Mouse (Mus musculus) liver, adult (tissue): ENCODE data around the gene Myo10.

Experiments
- GATA4 ChIP-seq: IDR thresholded peaks from 2 replicates; pipeline ENCODE4 v1.6.1; 2014; ENCODE audit warnings: mild to moderate bottlenecking, low read length; ENCODE audit not compliant: insufficient replicate concordance

Gene Myo10

GRCm38 (mm10) chr15:25753003-25753402 lies 130.7 kb downstream of the Myo10 start:
- no peak for TF ChIP-seq GATA4

- TF ChIP-seq GATA4 = no peak
These were observed 131.6 kb downstream of the Myo10 start for GRCm38 (mm10) chr15:25753878-25754277.

- TF ChIP-seq GATA4 = no peak
These were observed 132.1 kb downstream of the Myo10 start for GRCm38 (mm10) chr15:25754342-25754951.

GRCm38 (mm10) chr15:25755536-25755935 lies 133.2 kb downstream of the Myo10 start:
- no peak for TF ChIP-seq GATA4

GRCm38 (mm10) chr15:25756072-25756471 lies 133.7 kb downstream of the Myo10 start:
- TF ChIP-seq GATA4 = no peak

GRCm38 (mm10) chr15:25758037-25758436 lies 135.7 kb downstream of the Myo10 start:
- no peak for TF ChIP-seq GATA4

- TF ChIP-seq GATA4 = no peak
These were observed 136.3 kb downstream of the Myo10 start for GRCm38 (mm10) chr15:25758500-25759086.

- TF ChIP-seq GATA4 = no peak
These were observed 138.0 kb downstream of the Myo10 start for GRCm38 (mm10) chr15:25760304-25760703.

- TF ChIP-seq GATA4 = no peak
These were observed 138.7 kb downstream of the Myo10 start for GRCm38 (mm10) chr15:25761049-25761448.

GRCm38 (mm10) chr15:25761800-25762211 lies 139.5 kb downstream of the Myo10 start:
- TF ChIP-seq GATA4 = no peak

- no peak for TF ChIP-seq GATA4
These were observed 140.0 kb downstream of the Myo10 start for GRCm38 (mm10) chr15:25762306-25762705.

- no peak for TF ChIP-seq GATA4
These were observed 140.8 kb downstream of the Myo10 start for GRCm38 (mm10) chr15:25763106-25763505.

GRCm38 (mm10) chr15:25764653-25765352 lies 142.5 kb downstream of the Myo10 start:
- TF ChIP-seq GATA4 = no peak

- TF ChIP-seq GATA4 = no peak
These were observed 145.5 kb downstream of the Myo10 start for GRCm38 (mm10) chr15:25767777-25768176.

- no peak for TF ChIP-seq GATA4
These were observed 147.4 kb downstream of the Myo10 start for GRCm38 (mm10) chr15:25769524-25770255.

- no peak for TF ChIP-seq GATA4
These were observed 149.5 kb downstream of the Myo10 start for GRCm38 (mm10) chr15:25771782-25772181.
